Mouse (Mus musculus): Measurements from ENCODE around the gene Olfr1396. TPM values are rescaled to one million over a fixed set of nuclear protein-coding genes. Genes with fewer than 3 reads are reported as not detected.

Olfr1396 gene
- polyA plus RNA-seq, 1 experiment from 2014 or later: not detected

GRCm38 (mm10) chr11:49088990-49089652, 25.6 kb downstream of the Olfr1396 start:
- H3K4me2 ChIP-seq: no peak overlapping the region
- H3K36me3 ChIP-seq: no peaks in the 10 kb centered on the region
- no peak for ATAC-seq (ENCODE audit: insufficient number of reproducible peaks, low FRiP score, low TSS enrichment, low read depth)
- H3K9me3 ChIP-seq: no peaks in the 10 kb centered on the region
- peaks cover 4% of the 10 kb centered on the region; the same call in 1 of the 2 replicates for H3K4me1 ChIP-seq
- H3K27ac ChIP-seq: no peak overlapping the region
- 81% methylated on average over 5 of the region's 5 CpGs for WGBS
- H3K4me3 ChIP-seq: no peak overlapping the region
- no peaks in the 10 kb centered on the region for H3K27me3 ChIP-seq
- H3K9ac ChIP-seq: no peak overlapping the region

DNA sequence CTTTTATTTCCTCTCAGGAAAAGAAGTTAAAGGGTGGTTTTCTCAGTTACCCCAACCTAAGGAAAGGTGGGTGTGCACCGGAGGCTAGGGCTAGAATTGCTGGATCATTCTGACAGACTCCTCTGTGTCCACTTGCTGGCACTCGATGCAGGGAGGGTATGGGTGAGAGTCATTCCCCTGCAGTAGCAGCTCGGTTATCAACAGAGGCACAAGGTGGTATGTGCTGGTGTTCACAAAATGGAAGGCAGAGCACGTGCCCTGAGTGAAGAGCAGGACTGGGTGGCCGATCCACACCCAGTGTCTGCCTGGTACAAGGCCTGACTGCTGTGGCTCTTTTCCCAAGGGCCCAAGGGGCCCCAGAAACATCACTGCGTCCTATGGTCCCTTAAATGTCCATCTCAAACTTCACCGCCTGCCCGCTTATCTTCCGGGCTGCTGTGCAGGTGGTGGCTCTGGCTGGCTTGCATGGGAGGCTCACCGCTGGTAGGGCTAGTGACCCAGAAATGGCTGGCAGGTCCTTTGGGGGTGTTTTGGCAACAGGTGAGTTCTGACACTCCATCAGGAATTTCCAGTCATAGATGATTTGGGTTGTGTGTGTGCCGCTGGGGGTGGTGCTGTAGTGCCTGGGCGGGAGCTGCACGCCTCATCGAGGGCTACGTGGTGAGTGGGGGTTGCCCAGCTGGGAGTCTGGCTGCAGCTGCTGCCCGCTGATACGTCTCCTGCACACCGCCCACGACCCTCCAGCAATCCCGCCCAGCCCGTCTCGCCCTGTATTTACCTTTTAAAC, 26.7 kb downstream of the Olfr1396 start:
- Histone ChIP-seq H3K4me3 (no peak overlapping the region), H3K4me2 (0 out of 2 replicates have a peak overlapping the region, but pooled peaks have one; percentile 12), H3K27me3 (no peaks in the 10 kb centered on the region), H3K27ac (no peak overlapping the region), H3K4me1 (peaks cover 4% of the 10 kb centered on the region; the same call in 1 of the 2 replicates), H3K36me3 (no peaks in the 10 kb centered on the region), H3K9ac (no peak overlapping the region), H3K9me3 (no peaks in the 10 kb centered on the region)
- no peak for ATAC-seq (ENCODE audit: insufficient number of reproducible peaks, low FRiP score, low TSS enrichment, low read depth)
- WGBS: 46% methylated on average over 22 of the region's 22 CpGs

DNA sequence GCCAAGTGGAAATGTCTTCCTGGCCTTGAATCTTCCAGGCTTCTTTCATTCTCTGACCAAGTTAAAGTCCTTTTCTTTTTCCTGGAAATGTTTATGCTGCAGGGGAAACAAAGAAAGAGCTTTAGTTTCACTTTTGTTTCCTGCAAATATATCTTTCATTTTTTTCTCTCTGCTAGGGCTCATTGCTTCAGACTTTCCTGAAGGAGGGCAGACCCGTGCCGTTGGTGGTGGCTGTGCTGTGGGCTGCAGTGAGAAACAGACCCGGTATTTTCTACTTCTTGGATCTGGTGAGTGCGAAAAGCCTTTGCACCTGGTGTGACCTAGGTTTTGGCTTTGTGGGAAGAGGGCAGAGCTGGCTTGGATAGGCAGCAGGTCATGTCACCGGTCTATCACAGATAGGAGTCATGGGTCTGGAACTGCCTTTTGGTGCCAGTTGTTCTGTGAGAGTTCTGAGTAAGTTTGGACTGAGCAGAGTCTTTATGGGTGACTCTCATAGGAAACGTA, 27.8 kb downstream of the Olfr1396 start:
- WGBS: 74% methylated on average over 6 of the region's 6 CpGs
- H3K9ac ChIP-seq: no peak overlapping the region
- no peak overlapping the region for H3K4me3 ChIP-seq
- no peak overlapping the region for H3K4me2 ChIP-seq
- no peaks in the 10 kb centered on the region for H3K36me3 ChIP-seq
- no peaks in the 10 kb centered on the region for H3K27me3 ChIP-seq
- no peaks in the 10 kb centered on the region for H3K9me3 ChIP-seq
- no peak overlapping the region; the same call in 1 of the 2 replicates for H3K27ac ChIP-seq
- peaks cover 4% of the 10 kb centered on the region; the same call in 1 of the 2 replicates for H3K4me1 ChIP-seq
- no peak for ATAC-seq (ENCODE audit: insufficient number of reproducible peaks, low FRiP score, low TSS enrichment, low read depth)

DNA sequence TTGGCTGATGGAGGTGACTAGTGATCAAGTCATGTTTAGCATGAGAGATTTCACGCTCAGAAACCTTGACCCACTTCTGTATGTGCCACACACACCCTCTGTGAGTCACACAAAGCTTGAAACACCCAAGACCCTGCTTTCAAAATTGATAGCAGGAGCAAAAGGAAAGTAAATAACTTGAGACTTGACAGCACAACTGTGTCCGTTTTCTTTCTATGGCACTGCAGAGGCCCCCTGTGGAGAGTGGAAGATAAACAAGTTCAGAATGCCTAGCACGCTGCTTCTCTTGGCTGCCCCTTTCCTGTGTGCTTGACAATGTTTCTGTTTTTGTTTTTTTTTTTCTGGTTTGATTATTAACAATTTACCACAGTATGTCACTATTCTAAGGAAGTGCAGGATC, 29.8 kb downstream of the Olfr1396 start:
- Histone ChIP-seq H3K4me1 (peaks cover 4% of the 10 kb centered on the region; the same call in 1 of the 2 replicates), H3K27ac (no peak overlapping the region), H3K9ac (no peak overlapping the region), H3K36me3 (no peaks in the 10 kb centered on the region), H3K4me3 (no peak overlapping the region), H3K9me3 (no peaks in the 10 kb centered on the region), H3K27me3 (no peaks in the 10 kb centered on the region), H3K4me2 (no peak overlapping the region)
- ATAC-seq (ENCODE audit: insufficient number of reproducible peaks, low FRiP score, low TSS enrichment, low read depth): no peak
- WGBS: 46% methylated on average over 3 of the region's 3 CpGs

- ATAC-seq (ENCODE audit: insufficient number of reproducible peaks, low FRiP score, low TSS enrichment, low read depth): no peak
- no peak overlapping the region for H3K4me2 ChIP-seq
- H3K27ac ChIP-seq: no peak overlapping the region
- H3K36me3 ChIP-seq: no peaks in the 10 kb centered on the region
- no peaks in the 10 kb centered on the region for H3K9me3 ChIP-seq
- no peaks in the 10 kb centered on the region for H3K27me3 ChIP-seq
- H3K4me1 ChIP-seq: peaks cover 4% of the 10 kb centered on the region; the same call in 1 of the 2 replicates
- H3K9ac ChIP-seq: no peak overlapping the region
- H3K4me3 ChIP-seq: no peak overlapping the region
- WGBS: 78% methylated on average over 1 of the region's 1 CpGs
Observed at GRCm38 (mm10) chr11:49084385-49084784, 30.3 kb downstream of the Olfr1396 start.

DNA sequence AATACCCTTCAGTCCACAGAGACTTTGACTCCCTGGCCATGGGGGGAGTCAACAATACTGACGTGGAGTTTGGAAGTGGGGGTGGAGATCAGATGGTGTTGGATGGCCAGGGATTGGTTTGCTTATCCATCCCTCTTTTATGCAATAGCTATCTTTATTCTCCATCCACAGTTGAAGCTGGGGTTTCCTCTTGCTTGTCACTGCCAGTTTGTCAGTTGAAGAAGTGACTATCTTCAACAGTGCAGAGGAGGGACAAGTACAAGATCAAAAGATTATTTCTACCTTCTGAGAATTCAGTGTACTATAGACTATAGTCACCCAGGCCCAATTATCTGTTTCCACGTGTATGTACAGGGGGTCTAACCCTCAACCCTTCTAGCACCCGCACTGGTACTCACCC, 30.9 kb downstream of the Olfr1396 start:
- Histone ChIP-seq H3K4me2 (no peak overlapping the region), H3K9me3 (no peaks in the 10 kb centered on the region), H3K27ac (no peak overlapping the region), H3K9ac (no peak overlapping the region), H3K4me1 (peaks cover 4% of the 10 kb centered on the region; the same call in 1 of the 2 replicates), H3K4me3 (no peak overlapping the region), H3K36me3 (no peaks in the 10 kb centered on the region), H3K27me3 (no peaks in the 10 kb centered on the region)
- 67% methylated on average over 3 of the region's 3 CpGs for WGBS
- no peak; the same call in 1 of the 2 replicates for ATAC-seq (ENCODE audit: insufficient number of reproducible peaks, low FRiP score, low TSS enrichment, low read depth)

DNA sequence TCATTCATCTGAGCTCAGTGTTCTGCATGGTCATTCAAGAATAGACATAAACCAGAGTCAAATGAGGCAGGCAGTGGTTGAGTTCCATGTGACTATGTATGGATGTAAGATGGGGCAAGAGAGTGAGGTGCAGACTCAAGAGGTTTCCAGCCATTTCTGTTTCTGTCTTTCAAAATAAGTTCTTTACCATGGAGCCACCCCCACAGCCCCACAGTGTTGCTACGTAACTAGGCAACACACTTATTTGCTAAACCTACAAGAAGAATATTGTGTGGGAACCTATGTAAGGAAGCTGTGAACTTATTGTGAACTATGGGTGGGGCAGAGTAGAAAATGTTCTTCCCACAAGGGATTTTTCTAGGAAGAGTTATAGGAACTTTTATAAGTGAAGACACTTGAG, 31.5 kb downstream of the Olfr1396 start:
- no peaks in the 10 kb centered on the region for H3K9me3 ChIP-seq
- H3K4me1 ChIP-seq: peaks cover 1% of the 10 kb centered on the region; the same call in 1 of the 2 replicates
- H3K4me2 ChIP-seq: no peak overlapping the region
- no peak overlapping the region for H3K9ac ChIP-seq
- whole genome bisulfite sequencing: 91% methylated on average over 1 of the region's 1 CpGs
- H3K27me3 ChIP-seq: no peaks in the 10 kb centered on the region
- no peak overlapping the region for H3K4me3 ChIP-seq
- no peak overlapping the region for H3K27ac ChIP-seq
- no peaks in the 10 kb centered on the region for H3K36me3 ChIP-seq
- ATAC-seq (ENCODE audit: insufficient number of reproducible peaks, low FRiP score, low TSS enrichment, low read depth): no peak

DNA sequence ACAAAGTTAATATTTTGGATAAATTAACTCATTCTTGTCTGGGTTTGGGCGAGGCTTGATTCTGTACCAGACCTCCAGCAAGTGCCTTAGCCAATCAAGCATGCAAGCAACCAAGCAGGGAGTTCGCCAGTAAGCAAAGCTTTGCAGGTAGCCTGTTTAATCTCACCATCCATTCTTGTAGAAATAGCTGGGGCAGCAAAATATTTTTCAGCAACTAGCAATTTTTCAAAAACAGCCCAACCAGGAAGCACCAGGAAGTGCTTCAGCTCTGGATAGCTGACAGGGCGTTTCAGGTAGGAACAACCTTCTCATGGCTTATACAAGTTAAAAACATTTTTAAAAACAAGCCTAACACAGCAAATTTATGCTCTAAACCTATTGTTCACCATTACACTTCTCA, 32.8 kb downstream of the Olfr1396 start:
- Histone ChIP-seq H3K27me3 (no peaks in the 10 kb centered on the region), H3K4me1 (no peaks in the 10 kb centered on the region), H3K27ac (no peak overlapping the region), H3K4me2 (no peak overlapping the region), H3K9ac (no peak overlapping the region), H3K36me3 (no peaks in the 10 kb centered on the region), H3K9me3 (no peaks in the 10 kb centered on the region), H3K4me3 (no peak overlapping the region)
- WGBS: 74% methylated on average over 3 of the region's 3 CpGs
- no peak for ATAC-seq (ENCODE audit: insufficient number of reproducible peaks, low FRiP score, low TSS enrichment, low read depth)

- Histone ChIP-seq H3K4me2 (no peak overlapping the region), H3K9me3 (no peaks in the 10 kb centered on the region), H3K4me3 (no peak overlapping the region), H3K27ac (no peak overlapping the region), H3K9ac (no peak overlapping the region), H3K36me3 (no peaks in the 10 kb centered on the region), H3K27me3 (no peaks in the 10 kb centered on the region), H3K4me1 (no peaks in the 10 kb centered on the region)
- no peak for ATAC-seq (ENCODE audit: insufficient number of reproducible peaks, low FRiP score, low TSS enrichment, low read depth)
- 81% methylated on average over 4 of the region's 4 CpGs for WGBS
Observed at GRCm38 (mm10) chr11:49081356-49081755, 33.3 kb downstream of the Olfr1396 start.

DNA sequence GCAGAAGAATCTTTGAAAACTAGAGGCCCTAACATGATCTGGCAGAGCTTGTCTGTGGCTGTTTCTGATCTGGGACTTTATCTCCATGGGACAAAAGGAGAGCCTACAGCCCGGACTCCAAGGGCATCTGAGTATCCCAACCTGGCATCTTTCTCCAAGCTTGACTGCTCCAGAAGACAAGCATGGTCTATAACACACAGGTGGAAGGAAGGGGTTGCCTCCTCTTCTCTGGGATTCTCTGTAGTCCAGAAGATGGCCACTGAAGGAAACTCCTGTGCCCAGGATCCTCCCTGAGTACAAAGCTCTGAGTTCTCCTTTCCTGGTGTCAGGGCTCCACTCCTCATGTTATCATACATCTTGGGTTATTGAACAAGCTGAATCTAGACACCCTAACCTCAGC, 34.0 kb downstream of the Olfr1396 start:
- H3K4me1 ChIP-seq: no peaks in the 10 kb centered on the region
- no peak overlapping the region for H3K4me3 ChIP-seq
- no peaks in the 10 kb centered on the region for H3K36me3 ChIP-seq
- H3K27ac ChIP-seq: no peak overlapping the region
- WGBS: 85% methylated on average over 1 of the region's 1 CpGs
- H3K9me3 ChIP-seq: no peaks in the 10 kb centered on the region
- H3K9ac ChIP-seq: no peak overlapping the region
- ATAC-seq (ENCODE audit: insufficient number of reproducible peaks, low FRiP score, low TSS enrichment, low read depth): no peak
- no peak overlapping the region for H3K4me2 ChIP-seq
- H3K27me3 ChIP-seq: no peaks in the 10 kb centered on the region

DNA sequence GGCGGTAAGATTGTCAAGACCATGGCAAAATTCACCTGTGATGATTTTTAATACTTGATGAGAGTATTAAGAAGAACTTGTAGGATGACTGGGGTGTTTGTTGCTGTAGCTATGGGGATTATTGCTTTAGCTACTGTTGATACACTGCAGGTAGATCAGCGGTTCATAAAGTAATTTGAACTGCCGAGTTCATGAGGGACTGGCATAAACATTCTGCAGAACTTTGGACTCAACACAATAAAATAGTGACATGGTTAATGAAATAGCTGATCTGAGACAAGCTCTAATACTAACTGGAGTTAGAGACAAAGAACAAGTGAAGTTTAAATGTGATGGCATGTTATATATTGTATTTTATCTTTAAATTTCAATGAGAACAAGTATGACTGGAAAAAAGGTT, 36.0 kb downstream of the Olfr1396 start:
- Histone ChIP-seq H3K9me3 (no peaks in the 10 kb centered on the region), H3K4me2 (no peak overlapping the region), H3K36me3 (no peaks in the 10 kb centered on the region), H3K9ac (no peak overlapping the region), H3K4me3 (no peak overlapping the region), H3K27me3 (no peaks in the 10 kb centered on the region), H3K4me1 (no peaks in the 10 kb centered on the region), H3K27ac (no peak overlapping the region)
- no peak for ATAC-seq (ENCODE audit: insufficient number of reproducible peaks, low FRiP score, low TSS enrichment, low read depth)
- 84% methylated on average over 3 of the region's 3 CpGs for WGBS

DNA sequence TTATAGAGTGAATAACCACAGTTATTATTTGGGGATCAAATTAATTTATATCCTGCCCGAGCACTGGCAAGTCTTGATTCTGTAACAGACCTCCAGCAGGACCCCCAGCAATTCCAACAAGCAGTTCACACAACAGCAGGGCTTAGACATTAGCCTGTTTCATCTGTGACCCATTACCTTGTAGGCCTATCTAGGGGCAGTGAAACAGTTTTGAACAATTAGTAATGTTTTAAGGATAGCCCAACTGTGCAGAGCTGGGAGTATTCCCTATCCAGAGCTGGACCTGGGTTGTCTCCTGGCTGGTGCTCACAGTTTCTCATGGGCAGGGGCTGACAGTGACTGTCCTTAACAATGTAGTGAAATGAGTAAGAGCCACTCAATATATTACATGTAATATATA, 37.7 kb downstream of the Olfr1396 start:
- Histone ChIP-seq H3K36me3 (no peaks in the 10 kb centered on the region), H3K9me3 (no peaks in the 10 kb centered on the region), H3K4me2 (no peak overlapping the region), H3K27me3 (no peaks in the 10 kb centered on the region), H3K4me1 (no peaks in the 10 kb centered on the region), H3K9ac (no peak overlapping the region), H3K4me3 (no peak overlapping the region), H3K27ac (no peak overlapping the region)
- WGBS: 74% methylated on average over 1 of the region's 1 CpGs
- no peak for ATAC-seq (ENCODE audit: insufficient number of reproducible peaks, low FRiP score, low TSS enrichment, low read depth)
